Mouse (Mus musculus) intestine, embryonic 14.5 days (tissue): ENCODE results near the gene Bcl6b. TPM values are rescaled to one million over a fixed set of nuclear protein-coding genes. Genes with fewer than 3 reads are reported as not detected.

Source experiments
- ATAC-seq: fragments of 200-750 bp; cut with Nextera tagmentation; replicated peaks from 2 replicates; pipeline ENCODE4 v1.8.0; 2017; ENCODE audit warnings: low read depth, moderate number of reproducible peaks, moderate TSS enrichment, moderate library complexity; ENCODE audit not compliant: low FRiP score, low TSS enrichment
- DNase-seq: peaks from one replicate; pipeline ENCODE4 v3.0.0-alpha.2; 2018; ENCODE audit warnings: low spot score
- H3K27ac ChIP-seq: fragments of 300-500 bp; sonication (generic); 2 replicates; pipeline ENCODE4 v1.5.1; 2014; ENCODE audit warnings: low read depth, mild to moderate bottlenecking, control low read depth
- H3K27me3 ChIP-seq: fragments of 300-500 bp; sonication (generic); replicated peaks from 2 replicates; pipeline ENCODE4 v1.6.1; 2014; ENCODE audit warnings: low read length, control low read depth; ENCODE audit not compliant: control insufficient read depth, insufficient read depth
- H3K36me3 ChIP-seq: fragments of 300-500 bp; sonication (generic); 2 replicates; pipeline ENCODE4 v1.6.1; 2014; ENCODE audit warnings: low read length, control low read depth; ENCODE audit not compliant: control insufficient read depth, insufficient read depth
- H3K4me1 ChIP-seq: fragments of 300-500 bp; sonication (generic); replicated peaks from 2 replicates; pipeline ENCODE4 v1.6.1; 2014; ENCODE audit warnings: low read length, control low read depth, mixed read lengths; ENCODE audit not compliant: control insufficient read depth, insufficient read depth
- H3K4me2 ChIP-seq: fragments of 300-500 bp; sonication (generic); 2 replicates; pipeline ENCODE4 v1.6.1; 2014; ENCODE audit warnings: low read length
- H3K4me3 ChIP-seq: fragments of 300-500 bp; sonication (generic); 2 replicates; pipeline ENCODE4 v1.5.1; 2014; ENCODE audit warnings: low read depth, low read length, control low read depth, mixed read lengths
- H3K9ac ChIP-seq: fragments of 300-500 bp; sonication (generic); 2 replicates; pipeline ENCODE4 v1.6.1; 2014; ENCODE audit warnings: mild to moderate bottlenecking, low read length
- H3K9me3 ChIP-seq: fragments of 300-500 bp; sonication (generic); 2 replicates; pipeline ENCODE4 v1.6.1; 2016; ENCODE audit warnings: low read length, control low read depth; ENCODE audit not compliant: control insufficient read depth
- WGBS: fragments of 180-500 bp; shearing (Covaris S2); extraction: QIAGEN DNeasy Blood & Tissue Kit; methylation state at CpG from one replicate; pipeline ENCODE4 v1.1.7; 2014; 5-methylcytosine and 5-hydroxymethylcytosine counted together
- polyA plus RNA-seq: library from polyadenylated mRNA; unstranded; fragments of >200 nt; fragmentation: Nextera tagmentation; extraction: Ambion mirVana; gene quantifications from 2 replicates; pipeline ENCODE4 v1.2.1, GENCODE M21; 2014

Gene Bcl6b
- polyA plus RNA-seq, 1 experiment from 2014 or later: 12.2 TPM

DNA sequence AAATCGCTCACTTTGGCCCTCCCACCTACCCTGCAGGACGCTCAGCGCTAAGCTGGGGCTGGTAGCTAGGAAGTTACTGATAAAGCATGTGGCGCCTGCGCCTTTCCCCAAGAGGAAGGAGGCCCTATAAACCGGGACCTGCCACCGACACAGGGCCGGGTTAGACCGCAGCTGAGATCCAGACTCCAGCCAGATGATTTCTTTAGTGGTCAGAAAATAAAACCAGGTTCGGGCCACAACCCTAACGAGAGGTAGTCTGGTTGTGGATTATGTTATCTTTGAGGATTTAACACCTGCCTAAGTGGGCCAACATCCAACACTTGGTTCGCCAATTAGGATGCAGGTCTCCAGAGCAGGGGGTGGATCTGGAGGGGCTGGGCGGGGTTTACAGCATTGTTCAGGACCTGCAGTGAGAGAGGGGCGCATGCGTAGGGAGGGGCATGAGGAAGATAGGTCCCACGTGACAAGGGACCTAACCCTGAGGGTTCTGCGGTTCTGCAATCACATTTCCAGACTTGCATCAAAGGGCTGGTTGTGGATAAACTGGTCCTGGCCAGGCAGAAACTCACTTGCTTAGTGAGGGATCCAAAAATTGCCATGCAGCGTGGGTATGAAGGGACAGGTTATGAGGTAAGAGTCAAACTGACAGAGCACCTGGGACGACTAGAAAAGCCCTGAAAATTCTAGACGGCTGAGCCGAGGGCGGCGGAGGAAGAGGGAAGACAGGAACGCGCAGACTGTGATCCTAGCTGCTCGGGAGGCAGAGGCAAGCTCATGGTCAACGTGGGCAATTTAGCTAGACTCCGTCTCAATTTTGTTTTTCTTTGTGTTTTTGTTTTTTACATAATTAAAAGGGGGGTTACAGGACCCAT is 8.6 kb downstream of the Bcl6b start, which contains the start of gene Slc16a13:
TSS of gene Slc16a13 (minus strand) at position 334 of the 872 bp plus-strand sequence.
- Histone ChIP-seq H3K4me3 (peak within 1 kb of the TSS; percentile 55), H3K9me3 (no peaks in the 10 kb centered on the region), H3K4me2 (peak within 1 kb of the TSS; percentile 96), H3K4me1 (peaks cover 5% of the 10 kb centered on the region; the same call in 1 of the 2 replicates), H3K27me3 (peaks cover 26% of the 10 kb centered on the region), H3K9ac (peak within 1 kb of the TSS; percentile 64), H3K27ac (peak within 1 kb of the TSS; percentile 87), H3K36me3 (peaks cover 13% of the 10 kb centered on the region; the same call in 1 of the 2 replicates)
- under 1% methylated on average over 28 of the region's 28 CpGs for WGBS
- DNase-seq: peak; percentile 92
- ATAC-seq: peak; percentile 92

DNA sequence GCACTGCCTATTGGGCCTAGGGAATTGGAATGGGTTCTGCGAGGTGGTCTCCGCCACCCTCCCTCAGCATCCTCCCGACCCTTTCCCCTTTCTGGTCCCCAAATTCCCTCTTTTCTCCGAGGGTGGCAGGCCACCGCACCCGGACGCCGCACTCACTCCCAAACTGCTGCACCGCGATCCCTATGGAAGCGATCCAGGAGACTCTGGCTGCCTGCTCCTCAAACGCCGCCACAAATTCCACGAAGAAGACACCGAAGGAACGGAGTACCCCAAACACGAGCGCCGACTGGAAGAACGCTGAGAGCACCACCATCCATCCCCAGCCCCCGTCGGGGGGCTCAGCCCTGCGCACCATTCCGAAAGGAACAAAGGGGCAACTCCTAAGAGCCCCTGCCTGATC is 9.3 kb downstream of the Bcl6b start:
- WGBS: 3% methylated on average over 24 of the region's 24 CpGs
- Histone ChIP-seq H3K4me1 (peaks cover 5% of the 10 kb centered on the region; the same call in 1 of the 2 replicates), H3K4me3 (peak overlapping the region; percentile 55), H3K4me2 (peak overlapping the region; percentile 96), H3K36me3 (peaks cover 13% of the 10 kb centered on the region; the same call in 1 of the 2 replicates), H3K9ac (peak overlapping the region; percentile 64), H3K9me3 (no peaks in the 10 kb centered on the region), H3K27me3 (peaks cover 26% of the 10 kb centered on the region), H3K27ac (peak overlapping the region; percentile 87)
- no peak for DNase-seq
- no peak for ATAC-seq

DNA sequence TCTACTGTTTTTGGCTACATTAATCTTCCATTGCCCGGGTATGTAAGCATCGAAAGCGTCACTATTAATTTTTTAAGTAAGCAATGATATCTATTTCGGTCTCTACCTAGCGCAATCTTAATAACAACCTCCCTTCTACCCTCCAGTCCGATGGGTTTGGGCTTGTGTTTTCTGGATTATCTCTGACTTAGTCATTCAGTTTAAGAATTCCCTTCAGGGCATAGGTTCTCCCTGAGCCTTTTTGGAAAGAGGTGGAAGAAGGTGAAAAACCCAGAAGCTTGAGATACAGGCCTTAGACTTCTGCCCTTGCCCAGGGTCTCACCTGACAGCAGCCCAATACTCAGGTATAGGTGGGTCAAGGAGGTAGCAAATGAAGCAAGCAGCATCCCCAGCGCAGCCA is 9.7 kb downstream of the Bcl6b start:
- Histone ChIP-seq H3K9me3 (no peaks in the 10 kb centered on the region), H3K4me1 (peaks cover 5% of the 10 kb centered on the region; the same call in 1 of the 2 replicates), H3K9ac (peak overlapping the region; percentile 64), H3K36me3 (peaks cover 13% of the 10 kb centered on the region; the same call in 1 of the 2 replicates), H3K4me3 (peak overlapping the region; percentile 55), H3K27me3 (peaks cover 26% of the 10 kb centered on the region), H3K27ac (peak overlapping the region; percentile 87; the same call in 1 of the 2 replicates), H3K4me2 (peak overlapping the region; percentile 96)
- DNase-seq (no peak), ATAC-seq (no peak)
- WGBS: 62% methylated on average over 7 of the region's 7 CpGs

DNA sequence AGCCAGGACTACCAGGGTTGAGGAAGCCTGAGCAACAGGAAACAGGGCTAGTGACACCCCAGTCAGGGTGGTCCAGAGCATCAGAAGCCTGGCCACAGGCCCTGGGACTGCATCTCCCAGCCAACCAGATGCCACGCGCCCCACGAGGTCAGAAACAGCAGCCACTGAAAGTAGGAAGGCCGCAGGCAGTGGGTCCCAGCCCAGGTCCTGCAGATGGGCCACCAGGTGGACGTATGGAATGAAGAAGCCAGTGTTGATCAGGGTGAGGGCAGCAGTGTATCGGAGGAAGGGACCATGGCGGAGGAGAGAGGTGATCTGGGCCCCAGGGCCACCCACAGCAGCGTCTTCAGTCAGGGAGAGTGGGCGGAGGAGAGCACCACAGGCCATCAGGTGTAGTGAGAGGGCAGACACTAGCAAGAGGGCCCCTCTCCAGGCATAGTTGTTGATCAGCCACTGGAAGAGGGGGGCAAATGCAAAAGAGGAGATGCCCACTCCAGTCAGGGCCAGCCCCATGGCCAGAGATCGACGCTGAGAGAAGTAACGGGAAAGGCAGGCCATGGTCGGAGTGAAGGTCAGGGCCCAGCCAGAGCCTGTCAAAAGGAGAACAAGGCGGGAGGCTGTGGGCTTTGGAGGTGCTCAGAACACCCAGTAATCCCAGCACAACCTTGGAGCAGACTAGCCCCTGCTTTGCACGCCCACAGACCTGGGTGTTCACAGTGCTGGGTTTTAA is 10.7 kb downstream of the Bcl6b start:
- ATAC-seq (no peak), DNase-seq (no peak)
- Histone ChIP-seq H3K9ac (no peak overlapping the region), H3K27ac (no peak overlapping the region), H3K36me3 (peaks cover 13% of the 10 kb centered on the region; the same call in 1 of the 2 replicates), H3K27me3 (peaks cover 31% of the 10 kb centered on the region), H3K4me1 (peaks cover 13% of the 10 kb centered on the region), H3K4me3 (no peak overlapping the region), H3K9me3 (no peaks in the 10 kb centered on the region), H3K4me2 (peak overlapping the region; percentile 96)
- 89% methylated on average over 15 of the region's 15 CpGs for WGBS

DNA sequence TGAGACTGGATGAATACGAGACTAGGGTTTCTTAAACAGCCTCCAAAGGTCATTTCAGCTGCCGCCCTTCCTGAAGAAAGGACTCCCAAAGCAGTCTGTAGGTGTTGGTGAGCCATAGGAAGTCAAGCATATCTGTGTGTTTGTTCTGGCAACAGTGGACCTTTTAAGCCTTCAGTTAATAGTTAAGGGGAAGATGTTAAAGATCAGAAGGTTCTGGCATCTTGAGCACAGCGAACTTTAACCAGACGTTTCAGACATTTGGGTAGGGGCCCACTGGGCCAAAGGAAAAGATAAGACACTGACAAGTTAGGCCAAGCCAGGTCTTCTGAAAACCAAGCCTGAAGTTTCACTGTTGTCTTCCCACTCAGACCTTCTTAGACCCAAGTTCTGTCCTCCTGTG is 11.6 kb downstream of the Bcl6b start:
- Histone ChIP-seq H3K4me2 (no peak overlapping the region), H3K27me3 (peaks cover 40% of the 10 kb centered on the region), H3K9me3 (no peaks in the 10 kb centered on the region), H3K4me1 (peaks cover 13% of the 10 kb centered on the region), H3K4me3 (no peak overlapping the region), H3K27ac (no peak overlapping the region), H3K9ac (no peak overlapping the region), H3K36me3 (peaks cover 13% of the 10 kb centered on the region; the same call in 1 of the 2 replicates)
- ATAC-seq: no peak
- DNase-seq: no peak
- 69% methylated on average over 4 of the region's 4 CpGs for WGBS

DNA sequence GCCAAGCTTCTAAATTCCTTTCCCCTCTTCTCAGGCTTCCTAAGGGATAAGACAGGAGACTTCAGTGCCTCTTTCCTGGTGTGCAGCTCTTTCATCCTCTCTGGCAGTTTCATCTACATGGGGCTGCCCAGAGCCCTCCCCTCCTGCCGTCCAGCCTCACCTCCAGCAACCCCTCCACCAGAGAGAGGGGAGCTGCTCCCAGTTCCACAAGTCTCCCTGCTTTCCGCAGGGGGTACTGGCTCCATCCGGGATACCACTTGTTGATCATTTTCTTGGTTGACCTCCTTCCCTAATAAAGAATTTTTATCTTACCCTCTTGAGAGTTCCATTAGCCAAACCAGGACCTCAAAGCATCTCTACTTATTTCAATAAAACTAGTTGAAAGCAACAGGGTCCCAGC is 13.5 kb downstream of the Bcl6b start:
- Histone ChIP-seq H3K9me3 (no peaks in the 10 kb centered on the region), H3K27ac (no peak overlapping the region), H3K9ac (no peak overlapping the region), H3K27me3 (peaks cover 41% of the 10 kb centered on the region), H3K4me3 (no peak overlapping the region), H3K4me2 (no peak overlapping the region), H3K36me3 (peaks cover 13% of the 10 kb centered on the region; the same call in 1 of the 2 replicates), H3K4me1 (peaks cover 13% of the 10 kb centered on the region)
- no peak for DNase-seq
- ATAC-seq: no peak
- 74% methylated on average over 3 of the region's 3 CpGs for WGBS

DNA sequence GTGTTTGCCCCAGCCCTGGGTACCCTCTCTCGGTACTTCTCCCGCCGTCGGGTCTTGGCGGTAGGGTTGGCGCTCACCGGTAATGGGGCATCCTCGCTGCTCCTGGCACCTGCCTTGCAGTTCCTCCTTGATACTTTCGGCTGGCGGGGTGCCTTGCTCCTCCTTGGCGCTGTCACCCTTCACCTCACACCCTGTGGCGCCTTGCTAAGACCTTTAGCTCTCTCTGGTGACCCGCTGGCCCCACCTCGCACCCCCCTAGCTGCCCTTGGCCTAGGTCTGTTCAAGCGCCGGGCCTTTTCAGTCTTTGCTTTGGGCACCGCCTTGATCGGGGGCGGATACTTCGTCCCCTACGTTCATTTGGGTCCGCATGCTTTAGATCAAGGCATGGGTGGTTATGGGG is 14.3 kb downstream of the Bcl6b start:
- H3K27me3 ChIP-seq: peaks cover 41% of the 10 kb centered on the region
- H3K4me3 ChIP-seq: no peak overlapping the region
- no peak for ATAC-seq

DNA sequence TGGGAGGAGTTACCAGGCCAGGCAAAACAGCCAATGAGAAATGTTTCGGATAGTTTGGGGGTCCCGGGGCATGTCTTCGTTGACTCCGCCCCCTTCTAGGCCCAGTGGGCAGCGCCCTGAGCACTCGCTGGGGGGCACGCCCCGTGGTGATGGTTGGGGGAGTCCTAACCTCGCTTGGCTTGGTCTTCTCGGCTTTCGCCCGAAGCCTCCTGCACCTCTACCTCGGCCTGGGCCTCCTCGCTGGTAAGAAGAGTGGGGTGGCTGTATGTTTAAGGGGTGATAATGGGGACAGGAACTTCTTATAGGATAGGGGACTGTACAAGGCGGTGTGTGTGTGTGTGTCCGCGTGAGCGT is 14.8 kb downstream of the Bcl6b start:
- Histone ChIP-seq H3K9me3 (no peaks in the 10 kb centered on the region), H3K4me2 (peak overlapping the region; percentile 64), H3K36me3 (peaks cover 13% of the 10 kb centered on the region; the same call in 1 of the 2 replicates), H3K4me1 (peaks cover 8% of the 10 kb centered on the region), H3K27me3 (peaks cover 41% of the 10 kb centered on the region), H3K9ac (no peak overlapping the region), H3K27ac (no peak overlapping the region), H3K4me3 (peak overlapping the region; percentile 28)
- 16% methylated on average over 18 of the region's 18 CpGs for WGBS
- ATAC-seq: no peak
- peak; percentile 59 for DNase-seq

More for the DNA sequence above, 14.3 kb downstream of the Bcl6b start:
- Histone ChIP-seq H3K36me3 (peaks cover 13% of the 10 kb centered on the region; the same call in 1 of the 2 replicates), H3K9me3 (no peaks in the 10 kb centered on the region), H3K9ac (no peak overlapping the region), H3K4me2 (no peak overlapping the region), H3K27ac (no peak overlapping the region), H3K4me1 (peaks cover 12% of the 10 kb centered on the region)
- DNase-seq: no peak
- 23% methylated on average over 22 of the region's 22 CpGs for WGBS
